Mouse (Mus musculus) forebrain, embryonic 13.5 days (tissue): ENCODE measurements at regions not wholly inside any gene's neighbourhood (a gene's known extent, or its start where the extent isn't known, plus 50 kb on each side); places are given as distances from the start of the nearest gene placed in this dataset.
"Not testable (repeated sequence)": the region's sequence is repeated elsewhere in the genome, so short reads cannot be mapped to it uniquely, and the experiment has no call there.

Experiments used
- ATAC-seq: fragments of 200-750 bp; cut with Nextera tagmentation; 2 replicates; pipeline ENCODE4 v1.8.0; 2017
- H3K27ac ChIP-seq: fragments of 300-500 bp; sonication (generic); 2 replicates; pipeline ENCODE4 v1.5.1; 2015; ENCODE audit warnings: inconsistent platforms, mild to moderate bottlenecking, moderate library complexity
- H3K27me3 ChIP-seq: fragments of 300-500 bp; sonication (generic); 2 replicates; pipeline ENCODE4 v1.6.1; 2015; ENCODE audit warnings: mild to moderate bottlenecking, inconsistent platforms
- H3K36me3 ChIP-seq: fragments of 300-500 bp; sonication (generic); 2 replicates; pipeline ENCODE4 v1.6.1; 2015; ENCODE audit warnings: mild to moderate bottlenecking, inconsistent platforms; ENCODE audit not compliant: poor library complexity, severe bottlenecking
- H3K4me1 ChIP-seq: fragments of 300-500 bp; sonication (generic); 2 replicates; pipeline ENCODE4 v1.6.1; 2015; ENCODE audit warnings: inconsistent platforms
- H3K4me2 ChIP-seq: fragments of 300-500 bp; sonication (generic); 2 replicates; pipeline ENCODE4 v1.6.1; 2015; ENCODE audit warnings: inconsistent platforms, mild to moderate bottlenecking, moderate library complexity
- H3K4me3 ChIP-seq: fragments of 300-500 bp; sonication (generic); 2 replicates; pipeline ENCODE4 v1.5.1; 2015; ENCODE audit warnings: mild to moderate bottlenecking, inconsistent platforms
- H3K9ac ChIP-seq: fragments of 300-500 bp; sonication (generic); 2 replicates; pipeline ENCODE4 v1.6.1; 2015; ENCODE audit warnings: mild to moderate bottlenecking, inconsistent platforms
- H3K9me3 ChIP-seq: fragments of 300-500 bp; sonication (generic); replicated peaks from 2 replicates; pipeline ENCODE4 v1.6.1; 2016; ENCODE audit warnings: inconsistent platforms
- WGBS: fragments of 180-500 bp; shearing (Covaris S2); methylation state at CpG from one replicate; pipeline ENCODE4 v1.1.7; 2015; 5-methylcytosine and 5-hydroxymethylcytosine counted together

GRCm38 (mm10) chr1:7271466-7272110, 2463.9 kb downstream of the Gm37988 start:
- H3K4me2 ChIP-seq, H3K9ac ChIP-seq, H3K27ac ChIP-seq, H3K27me3 ChIP-seq, H3K36me3 ChIP-seq, H3K4me1 ChIP-seq, ATAC-seq, H3K4me3 ChIP-seq, H3K9me3 ChIP-seq: not testable (repeated sequence)
- 89% methylated on average over 25 of the region's 25 CpGs for WGBS

GRCm38 (mm10) chr1:7298921-7299685, 2491.4 kb downstream of the Gm37988 start:
- not testable (repeated sequence) for H3K4me1 ChIP-seq, H3K4me3 ChIP-seq, H3K9ac ChIP-seq, ATAC-seq, H3K4me2 ChIP-seq, H3K27ac ChIP-seq, H3K9me3 ChIP-seq, H3K27me3 ChIP-seq, H3K36me3 ChIP-seq
- 90% methylated on average over 9 of the region's 9 CpGs for WGBS

- no peak overlapping the region for H3K4me2 ChIP-seq
- no peaks in the 10 kb centered on the region for H3K9me3 ChIP-seq
- 52% methylated on average over 5 of the region's 5 CpGs for WGBS
- no peak for ATAC-seq
- H3K27ac ChIP-seq = no peak overlapping the region
- H3K9ac ChIP-seq = no peak overlapping the region
- 0 out of 2 replicates have a peak, but pooled peaks cover 3% of the 10 kb centered on the region for H3K4me1 ChIP-seq
- no peaks in the 10 kb centered on the region for H3K36me3 ChIP-seq
- H3K4me3 ChIP-seq = no peak overlapping the region
- no peaks in the 10 kb centered on the region for H3K27me3 ChIP-seq
Measured at GRCm38 (mm10) chr1:7308952-7309617, 2501.4 kb downstream of the Gm37988 start.

GRCm38 (mm10) chr1:7312401-7312800, 2504.7 kb downstream of the Gm37988 start:
- H3K9me3 ChIP-seq, H3K4me3 ChIP-seq, H3K9ac ChIP-seq, H3K27ac ChIP-seq, H3K36me3 ChIP-seq, H3K4me2 ChIP-seq, ATAC-seq, H3K4me1 ChIP-seq, H3K27me3 ChIP-seq: not testable (repeated sequence)
- WGBS = 75% methylated on average over 6 of the region's 6 CpGs

GRCm38 (mm10) chr1:7313468-7313867, 2505.8 kb downstream of the Gm37988 start:
- Histone ChIP-seq H3K27ac (no peak overlapping the region), H3K9me3 (no peaks in the 10 kb centered on the region), H3K9ac (no peak overlapping the region), H3K4me1 (0 out of 2 replicates have a peak, but pooled peaks cover 3% of the 10 kb centered on the region), H3K4me3 (no peak overlapping the region), H3K36me3 (no peaks in the 10 kb centered on the region), H3K27me3 (no peaks in the 10 kb centered on the region), H3K4me2 (no peak overlapping the region)
- 51% methylated on average over 3 of the region's 3 CpGs for WGBS
- peak; percentile 59 for ATAC-seq

GRCm38 (mm10) chr1:7318850-7319249, 2511.2 kb downstream of the Gm37988 start:
- H3K9ac ChIP-seq = no peak overlapping the region
- H3K4me3 ChIP-seq = no peak overlapping the region
- no peak overlapping the region for H3K4me2 ChIP-seq
- no peak overlapping the region for H3K27ac ChIP-seq
- ATAC-seq = peak; percentile 65; the same call in 1 of the 2 replicates
- H3K27me3 ChIP-seq = no peaks in the 10 kb centered on the region
- no peaks in the 10 kb centered on the region for H3K36me3 ChIP-seq
- peaks cover 6% of the 10 kb centered on the region; the same call in 1 of the 2 replicates for H3K4me1 ChIP-seq
- H3K9me3 ChIP-seq = no peaks in the 10 kb centered on the region
- WGBS = 40% methylated on average over 2 of the region's 2 CpGs

- H3K27me3 ChIP-seq = no peaks in the 10 kb centered on the region
- H3K4me1 ChIP-seq = peaks cover 6% of the 10 kb centered on the region; the same call in 1 of the 2 replicates
- no peak overlapping the region for H3K27ac ChIP-seq
- no peaks in the 10 kb centered on the region for H3K36me3 ChIP-seq
- 0 out of 2 replicates have a peak, but pooled peaks have one; percentile 51 for ATAC-seq
- no peak overlapping the region for H3K9ac ChIP-seq
- H3K4me2 ChIP-seq = no peak overlapping the region
- no peaks in the 10 kb centered on the region for H3K9me3 ChIP-seq
- H3K4me3 ChIP-seq = no peak overlapping the region
- WGBS = 5% methylated on average over 4 of the region's 4 CpGs
Measured at GRCm38 (mm10) chr1:7319313-7319712, 2511.6 kb downstream of the Gm37988 start.
